14 mouse cellular contexts compared by ENCODE assay signal in the genomic region with DNA sequence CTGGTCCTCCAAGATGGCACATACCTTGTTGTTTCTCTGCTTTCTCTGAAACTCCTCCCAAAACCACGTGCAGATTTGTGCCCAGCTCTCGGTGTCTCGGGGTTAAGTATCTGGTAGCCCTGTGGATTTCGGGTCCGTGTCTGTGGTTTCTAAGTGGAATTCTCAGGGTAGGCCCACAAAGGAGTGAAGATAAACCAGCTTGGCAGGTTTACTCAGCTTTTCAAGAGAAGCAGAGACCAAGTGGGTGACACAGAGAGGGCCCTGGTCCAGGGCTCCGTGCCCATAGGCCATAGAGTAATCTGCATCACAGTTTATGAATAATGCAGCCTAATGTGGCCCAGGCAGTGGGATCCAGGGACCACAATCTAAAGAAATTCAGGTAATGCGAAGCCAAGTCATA.
DNase-seq lines count a peak whose midpoint lies in the region; ATAC-seq and TF ChIP-seq lines count a peak whose summit lies in the region.
"Had no signal": no experiment of that assay in that cellular context is flagged by ENCODE, and none has a peak within 500 bp of the region (broad histone marks: within the 10 kb centered on the region; RNA-seq: fewer than 3 reads in every experiment).

No protein-coding gene starts in this region.

- ATAC-seq in lung, embryonic 15.5 days (ENCODE audit: borderline replicate concordance, extremely low read depth, low FRiP score, low TSS enrichment) = peak; percentile 62; the same call in 1 of the 2 replicates
- ATAC-seq: forebrain, embryonic 13.5 days; hindbrain, embryonic 16.5 days had no signal

- no peaks in the 10 kb centered on the region for H3K27me3 ChIP-seq in heart, adult 2 months (ENCODE audit: control insufficient read depth, insufficient read depth, low read length)
- no peaks in the 10 kb centered on the region for H3K27me3 ChIP-seq in lung, embryonic 15.5 days
- H3K27me3 ChIP-seq: forebrain, embryonic 13.5 days; hindbrain, embryonic 12.5 days had no signal

- H3K36me3 ChIP-seq in heart, adult 2 months (ENCODE audit: control insufficient read depth, insufficient read depth, low read length) = no peaks in the 10 kb centered on the region
- no peaks in the 10 kb centered on the region for H3K36me3 ChIP-seq in lung, embryonic 15.5 days
- H3K36me3 ChIP-seq: heart, embryonic 10.5 days; hindbrain, embryonic 12.5 days had no signal

- H3K4me1 ChIP-seq in heart, adult 2 months (ENCODE audit: control insufficient read depth, insufficient read depth, low read length) = no peaks in the 10 kb centered on the region
- H3K4me1 ChIP-seq in lung, embryonic 15.5 days = no peaks in the 10 kb centered on the region
- H3K4me1 ChIP-seq: forebrain, embryonic 13.5 days; hindbrain, embryonic 12.5 days had no signal

- no peak for TF ChIP-seq EP300 in heart, adult 2 months (IDR thresholded peaks at IDR 0.05; ENCODE audit: insufficient read depth, low read depth, low read length)

- H3K79me2 ChIP-seq in heart, adult 2 months (replicated peaks; ENCODE audit: control insufficient read depth, insufficient read depth, low read length) = no peaks in the 10 kb centered on the region

- WGBS in heart, adult 2 months = 71% methylated on average over 7 of the region's 7 CpGs
- WGBS in lung, embryonic 15.5 days = 63% methylated on average over 7 of the region's 7 CpGs

- H3K4me3 ChIP-seq in heart, adult 2 months = no peak overlapping the region
- no peak overlapping the region for H3K4me3 ChIP-seq in lung, embryonic 15.5 days
- H3K4me3 ChIP-seq: forebrain, embryonic 13.5 days; gastrocnemius, adult 2 months; heart, embryonic 10.5 days; hindbrain, embryonic 12.5 days had no signal

- DNase-seq in heart, adult 11 months = peak; percentile 67
- DNase-seq in heart, adult 2 months = no peak
- peak; percentile 89 for DNase-seq in Muller cell, postnatal 12 days (ENCODE audit: inconsistent ontology term)
- DNase-seq in lung, postnatal 25 days (ENCODE audit: low spot score) = peak; percentile 52
- DNase-seq in ovary, adult 18-20 months (ENCODE audit: low spot score) = no peak
- DNase-seq in layer of hippocampus, postnatal 36 days = no peak
- no peak for DNase-seq in urinary bladder, postnatal 4 days (ENCODE audit: low spot score in 2 of 2)
- DNase-seq: gastrocnemius, postnatal 25 days had no signal

- H3K9ac ChIP-seq in heart, adult 2 months (ENCODE audit: low read depth, low read length) = no peak overlapping the region
- H3K9ac ChIP-seq in lung, embryonic 15.5 days = no peak overlapping the region
- H3K9ac ChIP-seq: forebrain, embryonic 13.5 days; hindbrain, embryonic 12.5 days had no signal

- no peak for TF ChIP-seq CTCF in heart, adult 2 months (IDR thresholded peaks at IDR 0.05)

- H3K9me3 ChIP-seq in lung, embryonic 15.5 days = no peaks in the 10 kb centered on the region
- H3K9me3 ChIP-seq: forebrain, embryonic 13.5 days; heart, embryonic 10.5 days; hindbrain, embryonic 12.5 days had no signal

- no peak overlapping the region for H3K4me2 ChIP-seq in lung, embryonic 15.5 days
- H3K4me2 ChIP-seq: forebrain, embryonic 13.5 days; hindbrain, embryonic 12.5 days had no signal

- no peak for TF ChIP-seq POLR2A in heart, adult 2 months (IDR thresholded peaks at IDR 0.05; ENCODE audit: insufficient read depth, low read depth, low read length)

- no peak overlapping the region for H3K27ac ChIP-seq in heart, adult 2 months
- H3K27ac ChIP-seq in lung, embryonic 15.5 days = 0 out of 2 replicates have a peak overlapping the region, but pooled peaks have one; percentile 5
- H3K27ac ChIP-seq: forebrain, embryonic 13.5 days; gastrocnemius, adult 2 months; heart, embryonic 10.5 days; hindbrain, embryonic 12.5 days had no signal

- intact Hi-C loops in heart, adult 2 months (cut with DNase I) = loop anchor here (1.0 to 2.0 kb wide), 2 partner anchors 245 to 317 kb away; no protein-coding TSS in a partner anchor

Comparison
In these comparisons a context has a peak if more than half of its experiments do, and no peak if none do; other contexts are left out.
1. DNase-seq: peak in heart, adult 11 months (single experiment), Muller cell, postnatal 12 days (single experiment) and lung, postnatal 25 days (single experiment); none in heart, adult 2 months (0 of 2), ovary, adult 18-20 months (single experiment), layer of hippocampus, postnatal 36 days (0 of 2) and urinary bladder, postnatal 4 days (0 of 2).